10 mouse cellular contexts compared by ENCODE assay signal in genomic region chr4:43964951-43965684, GRCm38 (mm10). TPM values are rescaled to one million over a fixed set of nuclear protein-coding genes. Genes with fewer than 3 reads are reported as not detected.
DNase-seq lines count a peak whose midpoint lies in the region; ATAC-seq and TF ChIP-seq lines count a peak whose summit lies in the region.
"Had no signal": no experiment of that assay in that cellular context is flagged by ENCODE, and none has a peak within 500 bp of the region (broad histone marks: within the 10 kb centered on the region; RNA-seq: fewer than 3 reads in every experiment).

No protein-coding gene starts in this region.

- no peaks in the 10 kb centered on the region for H3K9me3 ChIP-seq in lung, embryonic 14.5 days (ENCODE audit: low read depth, low read length)
- no peaks in the 10 kb centered on the region for H3K9me3 ChIP-seq in liver, embryonic 12.5 days (replicated peaks)
- no peaks in the 10 kb centered on the region for H3K9me3 ChIP-seq in stomach, embryonic 15.5 days
- H3K9me3 ChIP-seq: limb, embryonic 12.5 days had no signal

- WGBS in lung, embryonic 14.5 days: 35% methylated on average over 4 of the region's 4 CpGs
- WGBS in lung, adult 2 months: 35% methylated on average over 4 of the region's 4 CpGs
- WGBS in liver, embryonic 12.5 days (ENCODE audit: insufficient replicate concordance): 43% methylated on average over 4 of the region's 4 CpGs
- WGBS in stomach, embryonic 15.5 days: 50% methylated on average over 4 of the region's 4 CpGs

- no peak overlapping the region for H3K4me2 ChIP-seq in lung, embryonic 14.5 days
- peak overlapping the region; percentile 74 for H3K4me2 ChIP-seq in liver, embryonic 12.5 days
- H3K4me2 ChIP-seq in stomach, embryonic 15.5 days: no peak overlapping the region
- H3K4me2 ChIP-seq: limb, embryonic 12.5 days had no signal

- TF ChIP-seq POLR2A in lung, adult 2 months (IDR thresholded peaks at IDR 0.05; ENCODE audit: borderline replicate concordance, extremely low read depth, low read depth, low read length): no peak

- no peak overlapping the region for H3K9ac ChIP-seq in lung, embryonic 14.5 days
- H3K9ac ChIP-seq in liver, embryonic 12.5 days: peak overlapping the region; percentile 66
- no peak overlapping the region for H3K9ac ChIP-seq in stomach, embryonic 15.5 days
- H3K9ac ChIP-seq: forebrain, postnatal 0 days; limb, embryonic 12.5 days had no signal

- no peaks in the 10 kb centered on the region for H3K27me3 ChIP-seq in lung, embryonic 14.5 days (ENCODE audit: insufficient read depth, low read length)
- H3K27me3 ChIP-seq in liver, embryonic 12.5 days (replicated peaks): no peaks in the 10 kb centered on the region
- no peaks in the 10 kb centered on the region for H3K27me3 ChIP-seq in stomach, embryonic 15.5 days (replicated peaks)
- H3K27me3 ChIP-seq: limb, embryonic 12.5 days had no signal

- no peak for DNase-seq in lung, embryonic 14.5 days
- no peak for DNase-seq in lung, adult 2 months
- peak; percentile 45 for DNase-seq in R1 (ENCODE audit: low read depth, low spot score)
- DNase-seq in thymus, postnatal 36 days: no peak
- DNase-seq in layer of hippocampus, postnatal 14 days (ENCODE audit: low spot score in 2 of 2): no peak
- DNase-seq: forebrain, postnatal 0 days had no signal

- no peak overlapping the region for H3K4me3 ChIP-seq in lung, embryonic 14.5 days (ENCODE audit: low read depth, low read length)
- H3K4me3 ChIP-seq in lung, adult 2 months (replicated peaks; ENCODE audit: extremely low read depth, low read depth, low read length): no peak overlapping the region
- H3K4me3 ChIP-seq in liver, embryonic 12.5 days: peak overlapping the region; percentile 28; the same call in 1 of the 2 replicates
- H3K4me3 ChIP-seq in stomach, embryonic 15.5 days (replicated peaks): no peak overlapping the region
- H3K4me3 ChIP-seq: limb, embryonic 12.5 days had no signal

- H3K36me3 ChIP-seq in lung, embryonic 14.5 days (ENCODE audit: insufficient read depth): no peaks in the 10 kb centered on the region
- H3K36me3 ChIP-seq in liver, embryonic 12.5 days: peaks cover 6% of the 10 kb centered on the region
- no peaks in the 10 kb centered on the region for H3K36me3 ChIP-seq in stomach, embryonic 15.5 days

- no peak; the same call in 1 of the 2 replicates for ATAC-seq in lung, embryonic 14.5 days (ENCODE audit: insufficient read depth)
- peak; percentile 6; the same call in 1 of the 2 replicates for ATAC-seq in liver, embryonic 12.5 days
- no peak; the same call in 1 of the 2 replicates for ATAC-seq in stomach, embryonic 15.5 days (ENCODE audit: insufficient read depth, low FRiP score, low read depth)
- ATAC-seq: forebrain, postnatal 0 days had no signal

- peak overlapping the region; percentile 38; the same call in 1 of the 2 replicates for H3K27ac ChIP-seq in lung, embryonic 14.5 days (ENCODE audit: low read depth)
- H3K27ac ChIP-seq in liver, embryonic 12.5 days: peak overlapping the region; percentile 91
- H3K27ac ChIP-seq in stomach, embryonic 15.5 days: peak overlapping the region; percentile 58; the same call in 1 of the 2 replicates
- H3K27ac ChIP-seq: limb, embryonic 12.5 days had no signal

- TF ChIP-seq CTCF in lung, embryonic 14.5 days (IDR thresholded peaks at IDR 0.05; ENCODE audit: low read depth): no peak
- TF ChIP-seq CTCF in lung, adult 2 months (IDR thresholded peaks at IDR 0.05; ENCODE audit: insufficient read depth, low read length): no peak

- H3K4me1 ChIP-seq in lung, embryonic 14.5 days (ENCODE audit: insufficient read depth): peaks cover 18% of the 10 kb centered on the region; the same call in 1 of the 2 replicates
- peaks cover 23% of the 10 kb centered on the region for H3K4me1 ChIP-seq in lung, adult 2 months (ENCODE audit: control insufficient read depth, insufficient read depth, low read length)
- H3K4me1 ChIP-seq in liver, embryonic 12.5 days: peaks cover 97% of the 10 kb centered on the region
- peaks cover 37% of the 10 kb centered on the region for H3K4me1 ChIP-seq in stomach, embryonic 15.5 days

RNA-seq across cellular contexts. Expression of gene Glipr2, which starts 7.9 kb away (rescaled TPM):
- polyA plus RNA-seq in lung, embryonic 14.5 days (2014; fragmentation: Nextera tagmentation; extraction: Ambion mirVana): 77.4 and 82.8 TPM in 2 replicates
- polyA plus RNA-seq in lung, adult 2 months (2012; rRNA removed): 14.3 and 18.1 TPM in 2 replicates
- 45.8 and 46.6 TPM in 2 replicates for polyA plus RNA-seq in liver, embryonic 12.5 days (2016; fragmentation: Nextera tagmentation; extraction: Ambion mirVana)
- 95.8 and 106 TPM in 2 replicates for polyA plus RNA-seq in stomach, embryonic 15.5 days (2015; fragmentation: Nextera tagmentation; extraction: Ambion mirVana)
- total RNA-seq in layer of hippocampus, postnatal 14 days (2021): 1 to 10 TPM; 1.6 to 1.7 TPM

RNA-seq across cellular contexts. Expression of gene Ccin, which starts 18.2 kb away (rescaled TPM):
- polyA plus RNA-seq in lung, embryonic 14.5 days (2014; fragmentation: Nextera tagmentation; extraction: Ambion mirVana): not detected in 2 replicates
- 0.07 and 0.14 TPM in 2 replicates for polyA plus RNA-seq in lung, adult 2 months (2012; rRNA removed)
- polyA plus RNA-seq in liver, embryonic 12.5 days (2016; fragmentation: Nextera tagmentation; extraction: Ambion mirVana): not detected in 2 replicates
- polyA plus RNA-seq in stomach, embryonic 15.5 days (2015; fragmentation: Nextera tagmentation; extraction: Ambion mirVana): not detected in 2 replicates
- total RNA-seq in layer of hippocampus, postnatal 14 days (2021): not detected
- total RNA-seq: heart, postnatal 25 days had no signal
- polyA plus RNA-seq: forebrain, postnatal 0 days; limb, embryonic 12.5 days had no signal

RNA-seq across cellular contexts. Expression of gene Clta, which starts 39.1 kb away (rescaled TPM):
- 227 and 237 TPM in 2 replicates for polyA plus RNA-seq in lung, embryonic 14.5 days (2014; fragmentation: Nextera tagmentation; extraction: Ambion mirVana)
- 165 and 187 TPM in 2 replicates for polyA plus RNA-seq in lung, adult 2 months (2012; rRNA removed)
- polyA plus RNA-seq in liver, embryonic 12.5 days (2016; fragmentation: Nextera tagmentation; extraction: Ambion mirVana): 169 and 172 TPM in 2 replicates
- 248 and 262 TPM in 2 replicates for polyA plus RNA-seq in stomach, embryonic 15.5 days (2015; fragmentation: Nextera tagmentation; extraction: Ambion mirVana)
- total RNA-seq in layer of hippocampus, postnatal 14 days (2021): 100 to 1,000 TPM; 289 to 299 TPM

Comparison
In these comparisons a context has a peak if more than half of its experiments do, and no peak if none do; other contexts are left out.
1. H3K27ac ChIP-seq: peak in every context shown above with its lines; median percentile 91 in liver, embryonic 12.5 days; 58 in stomach, embryonic 15.5 days; 38 in lung, embryonic 14.5 days.